Mouse (Mus musculus): ENCODE data around the gene Foxj1.

- TF ChIP-seq CTCF (IDR thresholded peaks at IDR 0.05; ENCODE audit: low read depth) (no peak), EP300 (IDR thresholded peaks at IDR 0.05; ENCODE audit: low read depth) (no peak)
These were observed 33.9 kb upstream of the Foxj1 start for GRCm38 (mm10) chr11:116369051-116369450.
